ENCODE assay signal across 8 mouse cellular contexts in genomic region chr19:23140689-23141317, GRCm38 (mm10). TPM values are rescaled to one million over a fixed set of nuclear protein-coding genes. Genes with fewer than 3 reads are reported as not detected.
DNase-seq lines count a peak whose midpoint lies in the region; ATAC-seq lines count a peak whose summit lies in the region.

Gene Klf9 (plus strand): TSS chr19:23141226.

- ATAC-seq in megakaryocyte, adult 5-6 weeks (ENCODE audit: poor library complexity, severe bottlenecking), result peak; percentile 73

- peak; percentile 90 to 95 for DNase-seq in adrenal gland, adult 18-20 months (ENCODE audit: low spot score in 2 of 2)
- peak; percentile 91 for DNase-seq in embryo, embryonic 10.5 days (ENCODE audit: low spot score)
- DNase-seq in gastrocnemius, postnatal 10 days, result peak; percentile 92
- peak; percentile 75 for DNase-seq in hindlimb bud, embryonic 11.5 days (ENCODE audit: extremely low spot score, low read depth, low spot score)
- peak; percentile 97 for DNase-seq in left cerebral cortex, adult 8-10 months (ENCODE audit: low spot score in 2 of 2)
- DNase-seq in right cerebral cortex, adult 2 months (ENCODE audit: low spot score in 2 of 2), result peak; percentile 97 to 98
- DNase-seq in urinary bladder, postnatal 10 days (ENCODE audit: low spot score), result peak; percentile 76

RNA-seq across cellular contexts. Expression of gene Klf9, which starts in this region (rescaled TPM):
- total RNA-seq in adrenal gland, adult 18-20 months (2021), result 10 to 100 TPM; 63.4 to 82.4 TPM
- 10 to 100 TPM; 50.4 to 83.1 TPM for total RNA-seq in gastrocnemius, postnatal 10 days (2021)
- 100 to 1,000 TPM; 162 to 191 (median 170) TPM for total RNA-seq in left cerebral cortex, adult 8-10 months (2022)
- 7.0 and 9.4 TPM in 2 replicates for total RNA-seq in megakaryocyte, adult 5-6 weeks (2015)
- total RNA-seq in megakaryocyte, adult 5-6 weeks (2017), result 5.4 and 6.2 TPM in 2 replicates

Comparison
In these comparisons a context has a peak if more than half of its experiments do, and no peak if none do; other contexts are left out.
1. Peak in every context shown above with its lines: DNase-seq and ATAC-seq.
2. RNA of gene Klf9 (total RNA-seq): 162 to 191 TPM in left cerebral cortex, adult 8-10 months, 50.4 to 83.1 TPM in gastrocnemius, postnatal 10 days and 63.4 to 82.4 TPM in adrenal gland, adult 18-20 months; 5.4 to 9.4 TPM in megakaryocyte, adult 5-6 weeks; every median in the first group is over 4 times any median in the second.